Mouse (Mus musculus): ENCODE measurements around the gene Ccdc9. TPM values are rescaled to one million over a fixed set of nuclear protein-coding genes. Genes with fewer than 3 reads are reported as not detected.

The Ccdc9 gene
- polyA plus RNA-seq (2012; rRNA removed): 14.8 and 16.5 TPM in 2 replicates

GRCm38 (mm10) chr7:16286026-16286961, at the start of gene Ccdc9:
TSS of gene Ccdc9 (minus strand) at chr7:16286795.

GRCm38 (mm10) chr7:16308093-16308492, 21.5 kb upstream of the Ccdc9 start, which contains the start of gene Bbc3:
TSS of gene Bbc3 (plus strand) at chr7:16308393.

GRCm38 (mm10) chr7:16273081-16273765, 13.4 kb downstream of the Ccdc9 start, which contains the start of gene Inafm1:
TSS of gene Inafm1 (minus strand) at chr7:16273617.

GRCm38 (mm10) chr7:16259110-16259590, 27.4 kb downstream of the Ccdc9 start, which contains the start of gene C5ar1:
TSS of gene C5ar1 (minus strand) at chr7:16259540.

GRCm38 (mm10) chr7:16244067-16244466, 42.5 kb downstream of the Ccdc9 start, which contains the start of gene C5ar2:
TSS of gene C5ar2 (minus strand) at chr7:16244154.

Other genes starting within 250 kb of the Ccdc9 start
- 8.9 and 11.6 TPM in 2 replicates for gene Bicra, start 238.9 kb downstream of the Ccdc9 start, polyA plus RNA-seq (2012; rRNA removed)
- 0.01 TPM in 1 of 2 replicates, not detected in the other for gene Zfp541, start 225.0 kb downstream of the Ccdc9 start, polyA plus RNA-seq (2012; rRNA removed)
- 109 and 126 TPM in 2 replicates for gene Napa, start 188.3 kb downstream of the Ccdc9 start, polyA plus RNA-seq (2012; rRNA removed)
- 9.2 and 12.5 TPM in 2 replicates for gene Kptn, start 166.9 kb downstream of the Ccdc9 start, polyA plus RNA-seq (2012; rRNA removed)
- 2.0 and 2.7 TPM in 2 replicates for gene Slc8a2, start 157.0 kb downstream of the Ccdc9 start, polyA plus RNA-seq (2012; rRNA removed)
- 22.8 and 30.1 TPM in 2 replicates for gene Meis3, start 111.7 kb downstream of the Ccdc9 start, polyA plus RNA-seq (2012; rRNA removed)
- 17.4 and 20.1 TPM in 2 replicates for gene Dhx34, start 64.8 kb downstream of the Ccdc9 start, polyA plus RNA-seq (2012; rRNA removed)
- 0.09 and 0.17 TPM in 2 replicates for gene C5ar2, start 42.6 kb downstream of the Ccdc9 start, polyA plus RNA-seq (2012; rRNA removed)
- gene C5ar1, start 27.3 kb downstream of the Ccdc9 start, polyA plus RNA-seq (2012; rRNA removed): 2.5 and 2.9 TPM in 2 replicates
- gene Inafm1, start 13.2 kb downstream of the Ccdc9 start, polyA plus RNA-seq (2012; rRNA removed): 78.2 and 211 TPM in 2 replicates
- 12.5 and 38.0 TPM in 2 replicates for gene Bbc3, start 21.6 kb upstream of the Ccdc9 start, polyA plus RNA-seq (2012; rRNA removed)
- gene Sae1, start 101.0 kb upstream of the Ccdc9 start, polyA plus RNA-seq (2012; rRNA removed): 5.5 and 6.8 TPM in 2 replicates
- gene Zc3h4, start 114.1 kb upstream of the Ccdc9 start, polyA plus RNA-seq (2012; rRNA removed): 9.3 and 14.5 TPM in 2 replicates
- 102 and 214 TPM in 2 replicates for gene Tmem160, start 166.0 kb upstream of the Ccdc9 start, polyA plus RNA-seq (2012; rRNA removed)
- 0.34 and 0.44 TPM in 2 replicates for gene Npas1, start 190.9 kb upstream of the Ccdc9 start, polyA plus RNA-seq (2012; rRNA removed)

Data from stomach, adult 2 months (tissue).